Mouse (Mus musculus): ENCODE results near the gene Nav2.

GRCm38 (mm10) chr7:48898416-48898815 lies 10.1 kb upstream of the Nav2 start:
- no peak for TF ChIP-seq CTCF (IDR thresholded peaks at IDR 0.05)
- no peak for TF ChIP-seq POLR2A (IDR thresholded peaks at IDR 0.05; ENCODE audit: insufficient read depth, low read depth, low read length)
- TF ChIP-seq EP300 (IDR thresholded peaks at IDR 0.05; ENCODE audit: insufficient read depth, low read depth, low read length) = no peak

Measured in heart, adult 2 months (tissue).